Mouse (Mus musculus) frontal cortex, postnatal 25 days (tissue): ENCODE results near the gene Pola1.
"Not testable (repeated sequence)": the region's sequence is repeated elsewhere in the genome, so short reads cannot be mapped to it uniquely, and the experiment has no call there.

Experiments used
- DNase-seq, 2 experiments: peaks; one replicate each; pipeline ENCODE4 v3.0.0; 2022; ENCODE audit warnings: low spot score in 2 of 2

The Pola1 gene

GRCm38 (mm10) chrX:93429738-93430260 is 202.2 kb downstream of the Pola1 start:
- no peak for DNase-seq

DNA sequence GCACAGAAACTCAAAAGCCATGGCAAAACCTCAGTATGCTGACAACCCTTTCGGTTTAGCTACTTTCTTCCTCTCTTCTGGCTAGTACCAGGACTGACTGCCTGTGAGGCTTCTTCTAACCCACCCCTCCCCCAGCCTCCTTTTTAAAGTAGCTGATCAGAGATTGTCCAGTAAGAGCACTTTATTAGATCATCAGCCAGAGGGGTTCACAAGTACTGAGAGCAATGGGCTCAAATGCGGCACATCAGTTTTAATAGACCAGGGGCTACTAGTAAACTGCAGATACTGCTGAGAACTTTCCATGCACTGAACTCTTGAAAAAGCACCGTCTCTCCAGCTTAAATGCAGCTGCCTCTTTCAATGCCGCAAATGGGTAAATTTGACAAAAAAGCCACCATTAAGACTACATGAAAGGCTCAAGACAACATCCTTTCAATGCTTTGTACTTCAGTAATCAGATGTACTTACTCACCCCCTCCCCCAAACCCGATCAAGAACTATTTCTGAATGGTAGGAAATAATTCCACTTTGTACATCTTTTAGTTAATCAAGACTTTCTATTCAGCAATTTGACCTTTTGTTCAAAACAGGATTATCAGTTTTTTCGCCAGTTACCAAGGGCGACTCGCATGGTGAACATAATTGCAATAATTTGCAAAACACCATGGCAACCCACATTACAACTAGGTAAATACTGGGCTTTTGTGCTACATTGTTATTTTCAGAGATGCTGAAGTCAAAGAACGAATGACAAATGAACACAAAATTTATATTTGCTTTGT is 202.8 kb downstream of the Pola1 start:
- no peak for DNase-seq

- DNase-seq: not testable (repeated sequence)
These were observed 231.1 kb downstream of the Pola1 start for GRCm38 (mm10) chrX:93400871-93401270.

DNA sequence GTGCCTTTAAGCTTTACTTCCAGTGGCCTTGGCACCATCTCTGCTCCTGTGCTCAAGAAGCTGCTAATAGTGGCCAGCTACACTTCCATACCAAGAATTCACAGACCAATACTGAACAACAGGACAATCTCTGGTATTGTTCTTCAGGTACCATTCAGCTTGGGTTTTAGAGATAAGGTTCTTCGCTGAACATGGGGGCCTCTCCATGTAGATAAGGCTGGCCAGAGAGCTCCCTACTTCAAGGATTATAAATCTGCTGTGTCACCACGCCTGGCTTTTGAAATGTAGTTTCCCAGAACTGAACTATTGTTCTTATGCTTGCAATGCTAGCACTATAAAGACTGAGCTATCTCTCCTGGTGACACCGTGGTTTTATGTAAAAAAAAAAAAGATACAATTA is 234.9 kb downstream of the Pola1 start:
- DNase-seq: no peak

- DNase-seq: no peak
These were observed 254.5 kb downstream of the Pola1 start for GRCm38 (mm10) chrX:93377285-93377972.

GRCm38 (mm10) chrX:93373503-93373902 is 258.5 kb downstream of the Pola1 start:
- no peak for DNase-seq

DNA sequence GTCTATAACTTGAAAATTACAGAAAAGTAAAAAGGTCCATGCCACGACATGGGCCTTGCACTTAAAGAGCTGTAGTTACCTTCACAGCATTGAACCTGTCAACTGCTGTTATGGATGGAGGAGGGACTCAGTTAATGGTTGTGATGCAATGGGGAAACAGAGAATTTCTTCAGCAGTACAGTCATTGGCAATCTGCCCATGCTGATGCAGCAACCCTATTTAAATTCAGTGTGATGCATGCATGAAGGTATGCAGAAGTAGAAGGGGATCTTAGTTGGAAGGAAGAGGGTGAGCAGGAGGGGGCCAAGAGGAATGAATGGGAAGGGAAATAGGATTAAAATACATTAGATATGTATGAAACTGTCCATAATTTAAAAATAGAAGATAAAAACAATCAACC is 262.2 kb downstream of the Pola1 start:
- no peak for DNase-seq

DNA sequence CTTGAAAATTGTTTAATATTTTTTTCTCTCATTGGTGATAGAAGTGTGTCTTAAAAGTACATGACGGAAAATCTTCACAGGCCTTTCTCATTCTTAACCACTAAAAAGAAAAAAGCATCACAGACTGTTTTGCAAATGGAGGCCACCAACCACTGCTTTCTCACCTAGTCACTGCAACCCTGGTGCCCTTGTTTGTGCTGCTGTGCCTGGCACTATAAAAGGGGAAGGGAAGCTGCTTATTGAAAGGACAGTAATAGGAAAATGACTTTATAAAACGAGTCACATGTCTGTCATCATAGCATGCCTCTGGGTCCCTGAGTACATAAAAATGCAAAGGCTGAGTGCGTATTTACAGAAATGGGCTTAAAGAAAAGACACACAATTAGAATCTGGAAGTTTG is 263.7 kb downstream of the Pola1 start:
- DNase-seq: no peak

DNA sequence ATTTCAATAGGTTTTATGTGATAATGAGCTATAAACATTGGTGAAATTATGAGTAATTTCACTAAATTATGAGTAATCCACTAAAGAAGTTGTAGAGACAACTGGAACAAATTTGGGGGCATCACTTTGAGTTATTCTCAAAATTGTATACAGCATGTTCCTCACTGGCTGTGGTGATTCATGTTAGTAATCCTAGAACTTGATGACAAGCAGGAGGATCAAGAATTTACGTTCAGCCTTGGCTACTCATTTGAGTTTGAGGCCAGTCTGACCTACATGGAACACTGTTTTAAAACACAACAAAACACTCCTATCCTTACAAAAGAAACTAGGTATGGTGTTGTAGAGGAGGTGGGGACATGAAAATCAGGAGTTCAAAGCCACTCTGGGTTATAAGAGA is 310.6 kb downstream of the Pola1 start:
- no peak for DNase-seq

DNA sequence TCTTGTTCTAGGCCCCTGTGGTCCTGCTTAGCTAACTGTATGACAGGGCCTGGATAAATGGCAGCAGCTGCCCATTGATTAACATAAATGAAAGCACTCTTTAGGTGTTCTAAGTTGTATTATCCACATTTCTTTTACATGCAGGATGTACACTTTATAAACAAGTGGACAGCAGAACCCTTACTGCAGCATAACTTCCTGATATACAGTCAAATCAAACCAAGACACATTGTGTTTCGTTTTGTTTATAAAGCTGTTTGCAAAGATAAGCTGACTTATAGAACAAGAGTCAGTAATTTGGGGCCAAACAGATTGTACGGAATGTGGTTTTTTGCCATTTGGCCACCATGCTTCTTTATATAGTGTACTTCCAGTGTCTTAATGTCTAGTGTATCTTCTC is 312.0 kb downstream of the Pola1 start:
- DNase-seq: no peak

DNA sequence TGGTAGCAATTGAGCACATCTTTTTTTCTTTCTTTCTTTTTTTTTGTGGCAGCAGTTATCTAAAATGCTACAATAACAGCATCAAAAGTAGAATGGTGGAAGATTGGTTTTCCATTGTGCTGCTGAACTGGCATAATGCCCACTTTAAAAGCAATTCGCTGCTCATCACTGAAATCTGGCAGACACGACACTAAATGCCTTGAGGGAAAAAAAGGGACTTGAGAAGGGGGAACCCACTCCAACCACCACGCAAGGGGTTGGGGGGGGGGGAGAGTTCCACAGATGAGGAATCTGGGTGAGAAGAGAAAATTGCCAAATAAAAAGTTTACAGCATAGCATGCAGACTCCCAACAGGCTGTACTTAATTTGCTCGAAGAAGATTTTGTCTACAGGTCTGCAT is 314.4 kb downstream of the Pola1 start:
- no peak for DNase-seq

DNA sequence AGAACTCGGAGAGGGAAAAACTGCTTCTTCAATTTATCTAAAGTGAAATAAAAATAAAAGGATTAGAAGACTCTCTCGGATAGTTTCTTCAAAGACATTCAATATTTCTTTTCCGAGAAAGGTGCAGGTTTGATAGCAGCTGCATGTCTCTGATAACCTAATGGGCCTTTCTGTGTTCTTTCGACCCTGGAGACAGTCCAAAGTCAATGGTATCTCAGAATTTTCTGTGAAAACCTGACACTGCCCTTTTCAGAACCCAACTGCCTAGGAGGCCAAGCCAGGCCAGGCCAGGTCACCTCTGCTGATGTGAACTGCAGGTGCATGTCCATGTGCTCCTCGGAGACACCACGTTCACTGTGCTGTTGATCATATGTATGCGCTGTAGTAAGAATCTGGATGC is 326.2 kb downstream of the Pola1 start:
- no peak for DNase-seq

DNA sequence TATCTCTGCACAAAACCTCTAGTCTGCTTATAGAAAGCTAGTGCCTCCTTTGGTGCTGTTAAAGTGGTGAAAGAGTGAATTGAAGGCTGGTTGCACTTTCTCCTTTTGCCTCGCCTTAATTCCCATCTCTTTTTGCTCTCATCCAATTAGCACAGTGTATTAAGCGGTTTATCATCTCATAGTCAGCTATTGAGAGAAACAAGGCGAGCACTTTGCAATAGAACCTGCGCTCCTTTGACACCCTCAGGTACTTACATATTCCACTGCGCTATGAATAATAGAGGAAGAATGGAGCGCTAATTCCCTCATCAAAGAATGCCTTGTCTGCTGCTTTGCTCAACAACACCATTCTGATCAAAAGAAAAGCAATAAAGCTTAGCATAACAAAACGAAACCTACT is 330.2 kb downstream of the Pola1 start:
- no peak for DNase-seq

DNA sequence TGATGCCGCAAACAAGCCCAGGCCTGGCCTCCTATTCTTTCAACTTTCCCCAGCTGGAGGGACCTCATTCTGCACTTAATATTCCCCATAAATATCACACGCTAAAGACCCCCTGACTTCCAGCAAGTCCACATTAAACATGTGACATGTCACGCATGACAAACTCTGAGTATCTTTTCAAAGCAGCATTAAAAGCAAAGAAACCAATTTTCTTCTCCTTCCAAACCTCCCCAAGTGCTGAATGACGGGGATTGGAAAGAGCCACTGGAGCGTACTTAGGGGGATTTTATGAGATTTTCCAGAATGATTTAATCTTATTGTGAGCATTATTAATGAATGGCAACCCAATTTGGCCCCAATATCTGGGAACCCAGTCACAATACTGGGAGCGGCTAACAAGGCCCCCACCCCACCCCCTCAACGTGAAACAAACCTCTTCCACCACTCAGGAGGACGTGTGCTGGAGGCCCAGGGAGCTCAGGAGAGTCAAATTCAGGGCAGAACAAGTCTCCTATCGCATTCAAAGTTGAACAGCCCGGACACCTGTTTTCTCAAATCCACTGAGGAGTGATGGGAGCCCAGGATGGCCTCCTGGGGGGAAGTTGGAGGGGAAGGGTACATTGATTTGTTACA is 331.7 kb downstream of the Pola1 start:
- DNase-seq: no peak

DNA sequence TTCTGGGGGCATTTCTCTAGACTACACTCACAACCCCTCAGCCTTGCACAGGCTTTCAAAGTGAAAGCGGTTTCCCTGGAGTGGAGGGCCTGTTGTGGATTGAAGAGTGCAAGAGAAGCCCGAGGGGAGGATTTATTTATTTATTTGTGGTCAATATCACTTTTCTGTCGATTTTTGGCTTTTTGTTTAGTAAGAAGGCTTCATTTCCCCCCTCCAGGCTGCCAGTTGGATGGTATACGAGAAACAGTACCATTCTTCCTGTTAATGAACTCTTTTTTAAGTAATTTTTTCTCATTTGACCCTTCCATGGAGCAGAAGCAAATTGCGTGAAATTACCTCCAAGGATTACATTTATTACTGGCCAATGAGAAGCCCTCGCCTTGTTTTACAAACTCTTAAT is 332.2 kb downstream of the Pola1 start:
- no peak for DNase-seq

DNA sequence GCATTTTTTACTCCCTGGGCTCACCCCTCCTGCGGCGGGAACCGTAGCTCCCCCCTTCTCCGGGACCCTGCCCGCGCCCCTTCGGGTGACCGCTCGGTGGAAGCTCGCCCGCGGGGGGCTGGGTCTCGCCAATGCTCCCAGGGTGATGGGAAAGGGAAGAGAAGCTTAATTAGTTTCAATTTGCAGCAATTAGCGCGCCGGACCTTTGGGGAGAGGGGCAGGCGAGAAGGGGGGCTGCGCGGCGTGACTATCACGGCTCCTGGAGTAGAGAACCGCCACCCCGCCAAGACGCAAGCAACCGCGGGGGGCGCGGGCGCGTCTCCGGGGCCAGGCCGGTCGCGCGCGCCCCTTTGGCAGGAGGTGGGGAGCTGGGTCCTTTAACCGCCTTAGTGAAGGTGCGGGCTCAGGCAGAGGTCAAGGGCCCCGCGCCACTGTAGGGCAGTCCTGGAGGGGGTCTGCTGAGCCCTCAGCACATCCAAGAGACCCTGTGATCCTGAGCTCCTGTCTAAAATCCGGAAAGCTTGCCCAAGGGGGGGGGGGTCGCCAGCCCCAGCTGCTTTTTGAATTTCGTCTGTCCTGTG is 332.8 kb downstream of the Pola1 start:
- no peak for DNase-seq

- no peak for DNase-seq
These were observed 334.9 kb downstream of the Pola1 start for GRCm38 (mm10) chrX:93297001-93297441.

GRCm38 (mm10) chrX:93295819-93296218 is 336.1 kb downstream of the Pola1 start:
- no peak for DNase-seq

- no peak for DNase-seq
These were observed 337.0 kb downstream of the Pola1 start for GRCm38 (mm10) chrX:93294736-93295490.

GRCm38 (mm10) chrX:93292031-93292430 is 339.9 kb downstream of the Pola1 start:
- DNase-seq: no peak

- DNase-seq: no peak
These were observed 342.0 kb downstream of the Pola1 start for GRCm38 (mm10) chrX:93289851-93290380.
